Mouse (Mus musculus): ENCODE measurements around the gene Mybph.
A peak's percentile ranks its signal among the peaks of the same experiment; 100 is the strongest.

Gene Mybph

GRCm38 (mm10) chr1:134188989-134189729 is 4.1 kb upstream of the Mybph start:
- DNase-seq: no peak

GRCm38 (mm10) chr1:134191192-134191591 is 2.1 kb upstream of the Mybph start:
- DNase-seq: no peak

DNA sequence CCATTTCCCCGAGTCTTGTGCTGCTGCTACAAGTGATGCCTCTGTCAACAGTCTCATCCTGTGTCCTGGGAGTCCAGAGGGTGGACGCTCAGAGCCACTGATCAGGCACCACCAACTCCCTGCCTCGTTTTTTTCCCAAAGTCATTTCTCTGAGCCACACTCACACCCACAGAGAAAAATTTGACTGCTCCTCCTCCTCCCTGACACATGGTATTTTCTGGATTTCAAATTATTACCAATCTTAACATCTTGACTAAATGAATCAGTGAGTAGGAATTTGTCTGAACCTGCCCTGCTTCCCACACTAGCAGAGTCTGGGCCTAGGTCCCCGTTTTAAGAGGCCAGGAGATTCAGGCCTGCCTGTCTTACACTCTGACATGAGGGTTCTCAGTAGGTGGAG is 1.2 kb upstream of the Mybph start:
- DNase-seq: no peak

DNA sequence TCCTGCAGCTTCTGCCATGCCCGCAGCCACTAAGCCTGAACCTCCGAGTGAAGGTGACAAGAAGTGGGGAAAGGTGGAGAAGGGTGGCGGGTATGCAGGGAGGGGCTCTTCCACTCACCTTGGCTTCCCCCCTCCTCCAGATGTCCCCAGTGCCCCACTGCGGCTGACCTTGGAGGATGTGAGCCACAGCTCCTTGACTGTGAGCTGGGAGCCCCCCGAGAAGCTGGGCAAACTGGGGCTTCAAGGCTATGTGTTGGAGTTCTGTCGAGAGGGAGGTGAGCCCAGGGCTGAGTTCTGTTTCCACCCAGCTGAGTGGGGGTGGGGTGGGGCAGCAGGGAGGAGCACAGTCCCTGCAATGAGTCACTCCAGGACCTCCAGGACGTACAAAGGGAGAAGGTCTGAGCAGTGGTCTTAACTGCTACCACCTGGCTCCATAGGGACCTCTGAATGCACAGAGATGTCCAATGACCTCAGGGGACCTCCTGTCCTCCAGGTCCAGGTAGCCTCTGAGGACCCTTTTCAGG is 488 bp downstream of the Mybph start:
- DNase-seq: no peak

GRCm38 (mm10) chr1:134194298-134195022 is 1.2 kb downstream of the Mybph start:
- no peak for DNase-seq

GRCm38 (mm10) chr1:134195117-134195516 is 1.9 kb downstream of the Mybph start:
- DNase-seq: no peak

DNA sequence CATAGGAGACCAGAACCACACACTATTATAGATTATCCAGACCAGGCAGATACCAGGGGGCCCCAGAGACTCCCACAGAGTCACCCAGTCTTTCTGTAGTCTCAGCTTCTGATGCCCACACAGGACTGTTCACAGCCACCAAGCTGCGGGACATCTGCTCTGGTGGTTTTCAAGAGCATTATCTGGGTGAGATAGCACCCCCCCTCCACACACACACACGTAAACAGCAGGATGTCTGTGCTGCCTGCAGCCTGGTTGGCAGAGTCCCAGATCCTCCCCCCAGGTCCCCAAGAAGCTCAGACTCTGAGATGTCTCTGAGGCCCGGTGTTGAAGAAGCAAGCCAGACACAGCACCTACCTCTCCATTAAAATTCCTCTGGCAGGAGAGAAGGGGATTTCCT is 2.3 kb downstream of the Mybph start:
- no peak for DNase-seq

- peak; percentile 17 for DNase-seq
Observed at GRCm38 (mm10) chr1:134195979-134196378, 2.7 kb downstream of the Mybph start.

DNA sequence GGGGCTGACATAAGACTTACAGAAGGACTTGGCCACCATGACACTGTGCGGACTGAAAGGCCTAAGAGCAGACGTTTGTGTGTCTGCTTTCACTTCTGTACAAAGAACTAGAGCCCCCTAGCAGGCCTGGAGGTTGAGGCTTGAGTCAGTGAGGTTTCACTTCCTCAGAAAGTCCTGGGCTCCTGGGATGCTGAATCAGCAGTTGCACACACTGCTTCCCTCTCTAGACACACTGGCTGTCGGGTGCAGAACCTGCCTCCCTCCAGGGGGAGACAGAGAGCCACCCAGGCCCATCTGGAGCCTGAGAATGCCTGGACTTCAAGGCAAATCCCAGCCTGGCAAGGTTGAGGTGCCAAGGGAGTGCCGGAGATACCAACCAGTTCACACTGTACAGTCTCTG is 3.1 kb downstream of the Mybph start:
- DNase-seq: peak; percentile 70

- DNase-seq: no peak
Observed at GRCm38 (mm10) chr1:134197325-134197982, 4.2 kb downstream of the Mybph start.

- no peak for DNase-seq
Observed at GRCm38 (mm10) chr1:134198197-134198995, 5.1 kb downstream of the Mybph start.

- no peak for DNase-seq
Observed at GRCm38 (mm10) chr1:134200481-134200880, 7.2 kb downstream of the Mybph start.

- DNase-seq: no peak
Observed at GRCm38 (mm10) chr1:134200998-134201686, 7.9 kb downstream of the Mybph start.

- peak; percentile 66 for DNase-seq
Observed at GRCm38 (mm10) chr1:134201751-134202420, 8.6 kb downstream of the Mybph start.

DNA sequence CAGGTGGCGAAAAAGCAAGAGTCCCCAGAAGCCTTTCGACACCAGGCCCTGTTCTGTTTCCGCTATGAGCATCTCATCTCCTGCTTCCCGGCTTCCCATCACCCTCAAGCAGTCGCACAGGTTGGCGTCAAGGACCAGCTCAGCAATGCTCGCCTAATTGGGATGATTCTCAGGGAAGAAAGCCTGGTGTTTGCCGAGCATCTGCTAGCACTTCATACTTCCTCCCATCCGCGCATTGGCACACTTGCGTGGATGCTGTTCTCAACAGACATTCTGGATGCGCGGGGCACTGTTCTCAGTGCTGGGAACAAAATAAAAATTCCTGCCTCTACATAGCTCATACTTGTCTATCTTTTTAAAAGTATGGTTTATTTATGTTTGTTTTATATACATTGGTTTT is 11.0 kb downstream of the Mybph start:
- DNase-seq: no peak

DNA sequence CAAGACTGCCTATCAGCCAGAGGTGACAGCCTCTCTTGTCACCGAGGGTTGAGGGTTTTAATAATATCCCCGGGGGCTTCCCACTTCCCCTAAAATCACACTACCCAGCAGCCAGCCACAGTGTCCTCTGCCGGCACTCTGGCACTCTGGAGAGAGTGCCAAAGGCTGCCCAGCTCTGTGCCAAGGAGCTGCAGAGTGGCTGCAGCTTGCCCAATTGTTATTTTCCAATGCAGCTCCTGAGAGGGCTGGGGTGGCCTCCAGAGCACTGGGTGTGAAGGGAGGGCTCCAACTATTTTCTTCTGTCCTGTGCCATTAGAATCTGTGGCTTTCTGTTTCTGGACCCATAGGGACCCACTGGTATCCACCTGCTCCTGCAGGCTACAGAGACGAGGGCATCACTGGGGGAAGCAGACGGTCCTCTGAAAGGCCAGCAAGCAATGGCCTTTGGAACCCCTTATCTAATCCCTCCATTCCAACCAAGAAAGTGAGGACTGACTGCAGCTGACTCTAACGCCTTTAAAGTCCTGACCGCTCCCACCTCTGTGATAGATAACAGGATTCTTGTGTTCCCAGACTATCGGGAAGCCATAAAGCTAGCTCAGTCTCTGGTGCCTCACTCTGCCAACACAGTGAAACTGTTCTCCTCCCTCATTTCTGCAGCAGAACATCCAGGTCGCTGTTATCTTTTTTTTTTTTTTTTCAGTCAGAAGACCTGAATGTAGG is 12.2 kb downstream of the Mybph start:
- DNase-seq: no peak

DNA sequence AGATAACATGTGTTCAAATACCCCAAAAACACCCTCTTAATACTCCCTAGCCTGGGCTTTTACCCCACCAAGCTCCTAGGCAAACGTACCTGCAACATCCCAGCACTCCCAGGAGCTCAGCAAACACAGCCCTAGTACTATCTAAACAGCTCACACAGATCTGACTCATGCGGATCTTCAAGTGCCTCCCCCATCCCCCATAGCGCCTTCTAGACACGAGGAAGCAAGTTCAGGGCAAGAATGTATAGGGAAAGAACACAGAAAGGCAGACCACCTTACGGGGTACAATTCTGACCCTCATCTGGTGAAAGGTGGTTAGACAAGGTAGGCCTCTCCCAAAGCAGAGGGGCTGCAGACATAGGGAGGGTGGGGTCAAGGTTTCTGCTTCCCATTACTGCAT is 12.8 kb downstream of the Mybph start:
- DNase-seq: no peak

DNA sequence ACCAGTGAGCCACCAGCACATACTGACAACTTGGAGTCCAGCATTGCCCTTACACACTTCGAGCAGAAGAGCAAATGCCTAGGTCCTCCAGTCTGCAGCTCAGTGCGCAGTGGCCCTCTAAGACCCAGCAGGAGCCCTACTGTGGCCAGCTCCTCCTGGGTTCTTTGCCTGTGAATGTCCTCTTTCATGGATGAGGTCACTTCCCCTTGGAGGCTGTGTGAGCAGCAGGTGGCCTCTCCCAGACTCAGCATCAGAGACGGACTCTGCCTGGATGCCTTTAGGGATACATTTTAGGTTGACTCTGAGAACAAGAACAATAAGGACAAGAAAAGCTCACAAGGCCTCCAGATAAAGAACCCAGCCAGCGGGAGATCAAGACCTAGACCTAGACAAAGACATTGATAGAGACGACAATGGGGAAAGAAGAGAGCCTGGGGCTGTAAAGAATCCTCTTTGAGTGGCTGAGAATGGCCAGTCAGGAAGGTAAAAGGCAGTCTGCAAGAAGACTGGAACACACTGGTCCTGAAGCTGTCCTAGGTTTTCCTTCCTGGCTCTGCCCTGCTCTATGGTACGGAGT is 17.0 kb downstream of the Mybph start:
- no peak for DNase-seq

DNA sequence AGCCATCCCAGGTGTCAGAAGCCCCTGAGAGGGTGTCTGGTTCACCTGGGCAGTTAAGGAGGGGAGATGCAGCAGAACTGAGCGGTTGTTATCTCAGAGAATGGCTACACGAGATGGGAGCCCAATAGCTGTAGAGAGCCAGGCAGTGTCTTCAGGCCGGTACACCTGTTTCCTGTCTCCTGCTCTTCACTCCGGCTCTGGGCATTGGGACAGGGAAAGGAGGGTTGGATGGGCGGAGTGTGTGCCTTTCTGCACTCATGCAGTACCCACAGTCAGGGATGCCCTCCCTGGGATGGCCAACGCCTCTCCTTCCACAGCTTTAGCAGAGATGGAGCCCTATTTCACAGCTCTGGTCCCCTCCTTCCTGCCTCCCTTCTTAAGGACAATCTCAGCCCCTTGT is 17.8 kb downstream of the Mybph start:
- no peak for DNase-seq

DNA sequence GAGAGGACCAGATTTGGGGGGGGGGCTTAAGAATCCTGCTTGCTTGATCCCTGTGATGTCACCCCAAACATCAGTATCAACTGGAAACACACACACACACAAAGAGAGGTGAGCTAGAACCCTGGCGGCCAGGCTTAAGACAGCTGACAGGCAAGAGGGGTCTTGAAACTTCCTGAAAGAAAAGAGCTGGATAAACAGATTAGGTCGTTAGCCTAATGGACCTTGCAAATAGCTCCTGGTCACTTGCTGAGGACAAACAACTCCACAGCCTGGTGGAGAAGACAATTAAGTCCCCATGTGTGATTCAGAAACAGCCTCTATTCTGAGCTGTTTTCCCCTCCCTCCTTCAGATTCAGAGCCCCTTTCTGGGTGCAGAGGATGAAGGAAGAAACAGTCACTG is 18.4 kb downstream of the Mybph start:
- no peak for DNase-seq

GRCm38 (mm10) chr1:134212351-134212750 is 19.1 kb downstream of the Mybph start:
- DNase-seq: no peak
